Mouse (Mus musculus) layer of hippocampus, adult 9-11 months (tissue): ENCODE measurements around the gene Gm49396.

Experiments
- DNase-seq: peaks from one replicate; pipeline ENCODE4 v3.0.0; 2022

Gene Gm49396

DNA sequence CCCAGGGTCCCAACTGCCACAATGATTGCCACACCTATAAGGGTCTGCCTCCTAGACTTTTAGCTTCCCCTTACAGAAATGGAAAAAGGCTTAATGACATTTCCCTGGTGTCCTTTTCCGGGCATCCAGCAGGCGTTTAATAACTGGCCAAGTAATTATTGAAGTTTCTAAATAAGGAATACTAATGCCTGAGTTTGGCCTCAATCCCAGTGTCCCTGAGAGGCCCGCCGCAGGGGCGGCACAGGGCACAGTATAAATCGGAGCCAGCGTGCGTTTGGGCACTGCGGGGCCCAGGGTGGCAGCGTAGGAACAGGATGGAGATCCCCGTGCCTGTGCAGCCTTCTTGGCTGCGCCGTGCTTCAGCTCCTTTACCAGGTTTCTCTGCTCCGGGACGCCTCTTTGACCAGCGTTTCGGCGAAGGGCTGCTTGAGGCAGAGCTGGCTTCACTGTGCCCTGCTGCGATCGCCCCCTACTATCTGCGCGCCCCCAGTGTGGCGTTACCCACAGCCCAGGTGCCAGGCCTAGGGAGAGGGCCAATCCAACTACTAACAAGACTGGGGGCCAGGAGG, 10.0 kb upstream of the Gm49396 start:
- no peak for DNase-seq

DNA sequence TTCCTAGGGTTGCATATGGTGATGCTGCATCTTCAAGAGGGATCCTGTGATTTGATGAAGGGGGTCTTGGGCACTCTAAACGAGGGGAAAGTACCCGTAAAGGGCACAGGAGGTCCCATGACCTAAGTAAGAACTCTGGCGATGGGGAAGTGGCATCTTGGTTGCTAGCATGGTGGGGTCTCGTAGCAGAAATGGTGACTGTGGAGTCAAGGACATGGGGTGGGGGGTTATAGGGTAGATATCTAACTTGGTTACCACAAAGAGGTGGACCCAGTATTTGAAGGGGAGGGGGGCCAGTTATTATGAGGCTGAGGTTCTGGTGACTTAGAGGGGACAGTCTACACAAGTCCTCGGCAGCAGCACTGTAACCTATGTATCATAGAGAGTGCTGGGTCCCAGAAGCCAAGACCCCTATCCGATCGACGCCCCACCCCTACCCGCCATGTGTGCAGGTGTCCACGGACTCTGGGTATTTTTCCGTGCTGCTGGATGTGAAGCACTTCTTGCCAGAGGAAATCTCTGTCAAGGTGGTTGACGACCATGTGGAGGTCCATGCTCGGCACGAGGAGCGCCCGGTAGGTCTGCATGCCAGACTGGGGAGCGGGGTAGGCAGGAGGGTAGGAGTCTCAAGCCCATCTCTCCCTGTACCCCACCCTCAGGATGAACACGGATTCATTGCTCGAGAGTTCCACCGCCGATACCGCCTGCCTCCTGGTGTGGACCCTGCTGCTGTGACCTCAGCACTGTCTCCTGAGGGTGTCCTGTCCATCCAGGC, 9.1 kb upstream of the Gm49396 start:
- DNase-seq, result no peak

DNA sequence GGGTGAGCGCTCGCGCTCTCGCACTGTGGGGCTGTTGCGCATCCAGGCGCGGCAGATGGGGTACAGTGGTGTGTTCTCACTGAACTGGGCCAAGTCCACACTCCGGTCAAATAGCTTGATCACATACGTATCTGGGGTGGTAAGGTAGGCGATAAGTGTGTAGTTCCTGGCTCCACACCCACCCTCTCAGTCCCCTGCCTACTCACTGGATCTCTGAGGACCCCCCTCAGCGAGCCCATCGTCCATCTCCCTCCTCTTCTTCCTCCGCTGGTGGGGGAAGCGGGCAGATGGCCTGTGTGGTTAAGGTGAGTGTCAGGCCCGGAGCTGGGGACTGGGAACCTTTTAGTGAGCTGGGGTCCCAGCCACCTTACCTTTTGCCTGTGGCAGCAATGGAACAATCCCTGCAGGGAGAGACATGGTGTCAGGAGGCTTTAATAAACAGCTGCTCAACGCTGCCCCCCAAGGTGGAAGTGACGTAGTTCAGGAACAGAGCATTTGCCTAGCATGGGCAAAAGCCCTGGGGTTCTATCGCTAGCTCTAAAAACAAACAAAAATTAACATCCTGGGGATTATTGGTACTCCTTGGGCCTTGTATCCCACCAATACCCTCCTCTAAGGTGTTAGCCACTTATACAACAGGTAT, 6.1 kb upstream of the Gm49396 start:
- DNase-seq, result no peak

DNA sequence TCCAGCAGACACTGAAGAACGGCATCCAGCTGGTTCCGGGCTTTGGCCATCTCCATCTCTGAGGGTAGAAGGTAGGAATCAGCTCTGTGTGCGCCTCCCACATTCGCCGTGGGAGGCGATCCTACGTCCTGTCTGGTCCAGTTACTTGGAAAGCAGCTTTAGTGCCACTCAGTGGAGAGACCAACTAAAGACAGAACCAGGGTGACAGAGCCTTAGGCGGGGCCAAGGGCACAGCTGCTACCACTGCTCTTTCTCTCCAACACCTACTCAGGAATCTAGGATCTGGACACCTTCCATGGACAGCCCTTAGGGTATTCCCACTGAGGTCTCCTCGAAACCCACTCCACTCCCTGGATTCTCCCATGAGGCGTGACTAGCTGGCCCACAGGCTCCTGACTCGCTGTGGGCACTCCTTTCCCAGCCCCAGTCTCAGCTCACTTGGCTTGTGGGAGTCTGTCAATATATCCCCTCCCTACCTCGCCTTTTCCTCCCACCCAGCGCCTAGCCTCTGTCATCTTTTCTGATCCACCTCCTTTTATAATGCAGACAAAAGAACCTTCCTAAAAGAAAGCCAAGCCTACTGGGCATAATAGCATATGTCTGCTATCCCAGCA, 5.1 kb upstream of the Gm49396 start:
- no peak for DNase-seq

DNA sequence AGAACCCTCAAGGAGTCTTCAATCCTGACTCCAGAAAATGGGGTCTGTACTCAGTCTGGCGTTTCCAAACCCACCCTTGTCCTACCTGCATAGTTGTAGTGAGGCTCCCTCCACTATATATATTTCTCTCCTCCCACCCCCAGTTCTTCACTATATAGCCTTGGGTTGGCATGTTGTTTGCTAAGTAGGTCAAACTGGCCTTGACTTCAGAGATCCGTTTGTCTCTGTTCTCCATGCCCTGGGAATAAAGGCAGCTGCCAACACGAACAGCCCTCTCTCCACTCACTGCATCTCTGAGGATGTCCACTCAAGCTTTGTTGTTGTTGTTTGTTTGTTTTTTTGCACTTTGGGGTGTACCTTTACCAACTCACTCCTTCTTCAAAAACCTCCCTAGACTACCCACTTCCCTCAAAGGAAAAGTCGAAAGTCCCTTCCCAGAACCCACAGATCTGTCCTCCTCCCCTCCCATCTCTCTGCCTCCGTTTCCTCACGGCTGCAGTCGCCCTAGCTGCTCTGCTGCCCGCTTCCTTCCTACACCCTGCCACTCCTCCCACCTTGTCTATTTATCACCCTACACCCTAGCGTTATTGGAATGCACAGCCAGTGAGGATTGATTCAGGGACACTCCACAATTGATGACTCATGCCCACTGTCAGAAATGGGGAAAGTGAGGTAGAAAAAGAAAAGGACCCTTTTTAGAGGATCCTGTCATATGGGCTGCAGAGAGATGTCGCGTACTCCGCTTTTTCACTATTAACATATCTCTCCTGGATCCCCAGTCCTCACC, 4.3 kb upstream of the Gm49396 start:
- DNase-seq, result no peak

DNA sequence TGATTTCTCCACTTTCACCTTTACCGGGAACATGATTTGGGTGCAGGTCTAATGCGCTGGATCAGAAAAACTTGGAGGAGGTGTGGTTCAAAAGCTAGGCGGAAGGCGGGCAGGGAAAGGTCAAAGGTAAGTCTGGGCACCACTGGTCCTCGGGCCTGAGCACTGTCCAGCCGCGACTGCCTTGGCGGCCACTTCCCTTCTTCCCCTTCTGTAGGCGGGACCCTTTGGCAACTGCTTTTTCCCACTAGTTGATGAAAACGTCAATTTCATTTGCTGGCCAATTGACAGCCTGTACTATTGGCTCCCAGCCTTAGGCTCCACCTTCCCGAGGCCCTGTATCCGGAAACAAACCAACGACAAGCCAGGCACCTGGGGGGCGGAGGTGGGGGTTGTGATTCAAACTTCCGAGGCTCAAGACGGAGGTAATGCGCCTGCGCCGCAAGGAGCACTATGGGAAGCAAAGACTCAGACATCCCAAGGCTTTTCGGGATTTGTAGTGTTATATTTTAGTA, 3.6 kb upstream of the Gm49396 start, which contains the start of gene Lin37:
Lin37 (minus strand) TSS at position 396 of the 512 bp plus-strand sequence.
- peak; percentile 99 for DNase-seq

DNA sequence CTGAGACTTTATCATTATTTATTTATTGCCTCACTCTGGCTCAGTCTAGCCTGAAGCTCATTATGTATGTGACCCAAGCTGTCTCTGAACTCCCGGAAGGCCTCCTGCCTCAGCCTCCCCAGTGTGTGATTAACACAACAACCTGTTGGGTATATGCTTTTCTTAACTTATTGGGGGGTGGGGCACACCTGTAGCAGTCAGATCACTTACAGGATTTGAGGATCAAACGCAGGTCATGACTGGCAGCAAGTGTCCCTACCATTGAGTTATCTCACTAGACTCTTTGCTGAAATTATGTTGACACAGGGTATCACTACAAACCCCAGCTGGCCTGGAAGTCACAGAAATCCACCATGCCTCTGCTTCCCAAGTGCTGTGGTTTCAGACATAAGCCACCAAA, 2.8 kb upstream of the Gm49396 start:
- no peak for DNase-seq

DNA sequence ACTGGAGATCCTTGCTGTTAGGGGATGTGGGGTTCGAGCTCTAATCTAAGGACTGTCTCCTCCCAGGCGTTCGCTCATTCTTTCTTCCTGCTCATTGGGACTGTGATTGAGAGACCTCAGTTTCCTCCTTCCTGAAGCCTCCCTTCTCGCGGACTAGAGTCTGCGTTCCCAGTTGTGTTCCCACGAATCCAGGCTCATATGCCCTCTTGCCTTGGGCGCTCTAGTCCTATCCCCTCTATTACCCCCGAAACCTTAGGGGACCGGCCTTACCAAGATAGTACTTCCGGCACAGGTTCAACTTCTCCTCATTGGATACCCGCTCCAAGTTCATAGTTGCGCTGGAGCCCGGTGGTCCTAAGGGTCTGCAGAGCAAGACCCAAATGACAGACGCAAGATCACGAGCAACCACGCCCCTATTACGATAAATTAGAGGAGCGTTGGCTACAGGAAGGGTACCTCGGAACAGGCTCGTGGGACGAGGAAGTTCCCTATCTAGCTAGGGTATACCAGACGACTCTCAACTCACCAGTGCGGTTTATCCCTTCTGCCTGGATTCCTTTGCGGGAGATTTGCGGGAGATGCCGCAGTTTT, 523 bp upstream of the Gm49396 start:
- DNase-seq, result no peak

DNA sequence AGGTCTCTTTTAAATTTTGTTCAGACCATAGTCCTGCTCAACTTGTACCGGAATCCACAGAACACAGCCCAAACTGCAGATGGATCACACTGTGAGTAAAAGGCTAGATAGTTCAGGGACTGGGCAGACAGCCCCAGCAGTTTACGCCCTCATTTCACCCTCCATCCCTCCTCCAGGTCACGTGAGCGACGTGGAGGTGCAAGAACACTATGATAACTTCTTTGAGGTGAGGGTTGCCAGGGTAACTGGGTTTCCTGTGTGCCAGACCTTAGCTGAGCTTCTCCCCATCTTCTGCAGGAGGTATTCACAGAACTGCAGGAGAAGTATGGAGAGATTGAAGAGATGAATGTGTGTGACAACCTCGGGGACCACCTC, 749 bp downstream of the Gm49396 start:
- DNase-seq, result no peak

DNA sequence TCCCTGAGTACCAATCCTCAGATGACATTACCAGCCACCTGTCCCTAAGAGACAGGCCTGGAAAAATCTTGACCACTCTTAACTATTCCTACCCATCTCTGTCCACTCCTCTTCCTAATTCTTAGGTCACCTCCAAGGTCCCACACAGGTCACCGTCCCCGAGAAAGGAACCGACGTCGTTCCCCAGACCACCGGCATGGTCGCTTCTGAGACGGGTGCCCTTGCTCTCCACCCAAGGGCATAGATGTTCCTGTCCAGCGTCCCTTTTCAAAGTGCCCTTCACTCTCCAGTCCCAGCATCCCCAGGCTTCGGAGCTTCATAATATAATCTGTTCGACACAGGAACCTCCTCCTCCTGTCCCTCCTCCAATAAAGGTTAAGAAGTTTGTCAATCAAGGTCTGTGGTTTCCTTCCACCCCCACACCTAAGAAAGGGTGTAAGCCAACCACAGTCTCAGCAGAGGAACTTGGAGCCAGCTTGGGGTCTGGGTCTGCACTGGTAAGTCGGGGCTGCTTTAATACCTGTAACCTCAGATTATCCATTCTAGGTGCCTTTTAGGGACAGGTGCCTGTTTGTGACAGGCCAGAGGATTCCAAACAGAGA, 1.9 kb downstream of the Gm49396 start, which contains the start of gene Igflr1:
Igflr1 (plus strand) TSS at position 458 of the 602 bp plus-strand sequence.
- no peak for DNase-seq

DNA sequence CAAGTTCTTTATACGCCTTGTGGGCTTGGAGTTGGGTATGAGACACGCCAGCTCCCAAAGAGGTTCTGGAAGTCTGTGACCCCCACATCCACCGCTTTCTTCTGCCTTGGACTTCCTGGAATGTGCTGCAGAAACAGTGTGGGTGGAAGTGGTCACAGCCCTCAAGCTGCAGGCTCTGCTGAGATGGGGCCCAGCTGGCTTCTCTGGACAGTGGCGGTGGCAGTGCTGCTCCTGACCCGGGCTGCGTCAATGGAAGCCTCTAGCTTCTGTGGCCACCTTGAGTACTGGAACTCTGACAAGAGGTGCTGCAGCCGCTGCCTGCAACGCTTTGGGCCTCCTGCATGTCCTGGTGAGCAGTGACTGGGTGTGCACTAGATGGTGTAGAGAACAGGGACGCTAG, 2.9 kb downstream of the Gm49396 start:
- DNase-seq, result no peak

DNA sequence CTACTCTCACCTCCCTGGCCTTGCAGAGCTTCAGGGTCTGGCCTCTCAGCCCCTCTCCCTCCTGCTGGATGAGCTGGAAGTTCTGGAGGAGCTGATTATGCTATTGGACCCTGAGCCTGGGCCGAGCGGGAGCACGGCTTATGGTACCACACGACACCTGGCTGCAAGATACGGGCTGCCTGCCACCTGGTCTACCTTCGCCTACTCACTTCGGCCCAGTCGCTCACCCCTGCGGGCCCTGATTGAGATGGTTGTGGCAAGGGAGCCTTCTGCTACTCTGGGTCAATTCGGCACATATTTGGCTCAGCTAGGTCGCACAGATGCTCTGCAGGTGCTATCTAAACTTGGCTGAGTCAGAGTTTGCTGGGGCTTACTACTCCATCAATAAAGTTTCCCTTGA, 4.4 kb downstream of the Gm49396 start:
- DNase-seq, result no peak

DNA sequence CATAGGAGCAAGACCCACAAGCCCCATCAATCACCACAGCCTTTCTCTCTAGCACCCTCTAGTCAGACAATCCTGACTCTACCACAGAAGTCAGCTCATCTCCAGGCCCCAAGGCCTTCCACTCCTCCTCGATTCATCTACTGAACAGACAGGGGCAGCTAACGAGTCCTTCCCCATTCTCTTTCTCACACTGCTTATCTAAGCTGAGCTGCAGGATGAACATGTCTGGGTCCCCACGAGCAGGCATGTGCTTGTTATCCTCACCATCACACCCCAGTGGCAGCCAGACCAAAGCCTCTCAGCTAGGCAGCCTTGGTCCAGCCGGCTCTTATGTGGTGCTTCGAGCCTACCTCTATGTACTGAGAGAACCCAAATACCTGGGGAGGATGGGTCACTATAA, 9.2 kb downstream of the Gm49396 start:
- DNase-seq, result no peak

DNA sequence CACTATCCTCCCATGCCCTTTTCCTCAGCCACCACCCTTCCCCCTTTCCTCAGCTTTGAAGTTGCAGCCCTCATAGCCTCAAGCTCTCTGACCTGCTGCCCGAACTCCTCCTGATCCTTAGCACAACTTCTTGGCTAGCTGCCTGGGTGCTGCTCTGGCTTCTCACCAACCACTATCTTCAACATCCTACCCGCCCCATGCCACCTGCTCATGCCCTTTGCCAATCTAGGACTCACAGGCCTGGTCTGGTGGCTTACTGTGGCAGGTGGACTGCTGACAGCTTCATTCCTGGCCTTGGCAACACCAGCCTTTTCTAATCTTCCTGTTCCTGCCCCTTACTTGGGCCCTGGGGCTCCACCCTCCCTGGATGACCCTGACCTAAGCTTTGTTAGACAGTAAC, 9.8 kb downstream of the Gm49396 start:
- no peak for DNase-seq

DNA sequence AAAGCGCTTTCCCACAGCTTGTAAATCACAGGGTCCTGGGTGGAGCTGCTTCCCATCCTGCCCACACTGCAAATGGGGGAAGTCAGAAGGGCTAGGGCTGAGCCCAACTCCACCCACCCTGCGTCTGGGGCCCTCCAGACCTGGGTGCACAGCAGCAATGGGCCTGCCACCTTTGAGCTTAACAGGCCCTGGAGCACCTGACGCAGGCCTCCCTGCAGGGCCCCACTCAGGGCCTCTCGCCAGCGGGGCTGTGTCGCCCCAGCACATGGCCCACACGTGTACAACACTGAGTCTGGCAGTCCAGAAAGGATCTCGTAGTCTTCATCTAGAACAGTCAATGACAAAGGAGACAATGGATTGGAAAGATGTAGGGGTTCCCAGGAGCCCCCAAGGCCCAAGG, 16.8 kb downstream of the Gm49396 start:
- DNase-seq, result no peak

DNA sequence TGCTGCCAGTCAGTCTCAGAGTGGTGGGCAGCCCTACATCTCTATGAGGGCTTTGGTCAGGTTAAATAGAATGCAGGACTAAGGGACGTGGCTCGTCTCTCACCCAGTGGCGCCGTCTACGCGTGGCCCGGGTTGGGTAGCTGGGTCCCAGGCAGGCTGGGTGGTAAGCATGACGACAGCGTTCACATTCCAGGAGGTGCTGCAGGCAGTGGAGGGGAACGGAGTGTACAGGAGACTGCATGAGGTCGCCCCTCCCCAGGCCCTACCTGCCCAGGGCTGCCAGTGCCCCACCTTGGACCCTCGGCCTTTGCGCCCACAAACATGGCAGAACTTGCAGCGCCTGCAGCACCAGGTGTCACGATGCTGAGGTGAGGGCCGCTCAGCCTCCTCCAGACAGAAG, 18.4 kb downstream of the Gm49396 start:
- DNase-seq, result no peak

DNA sequence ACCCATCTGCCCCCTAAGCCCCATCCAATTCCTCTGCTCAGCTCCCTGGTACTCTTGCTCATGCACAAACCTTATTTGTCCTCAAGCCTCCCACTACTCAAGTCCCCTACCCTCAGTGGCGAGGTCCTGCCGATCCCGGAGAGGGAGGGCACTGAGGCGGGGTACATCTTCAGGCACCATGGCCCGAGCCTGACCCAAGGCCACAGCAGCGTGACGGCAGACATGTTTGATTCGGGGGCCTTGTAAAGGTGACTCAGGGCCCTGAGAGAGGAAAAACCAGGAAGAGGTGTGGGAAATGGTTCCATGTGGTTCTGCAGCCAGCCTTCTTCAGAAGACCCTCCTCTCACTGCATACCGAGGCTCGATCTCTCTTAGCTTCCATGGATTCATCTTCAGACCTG, 21.2 kb downstream of the Gm49396 start:
- DNase-seq, result no peak

DNA sequence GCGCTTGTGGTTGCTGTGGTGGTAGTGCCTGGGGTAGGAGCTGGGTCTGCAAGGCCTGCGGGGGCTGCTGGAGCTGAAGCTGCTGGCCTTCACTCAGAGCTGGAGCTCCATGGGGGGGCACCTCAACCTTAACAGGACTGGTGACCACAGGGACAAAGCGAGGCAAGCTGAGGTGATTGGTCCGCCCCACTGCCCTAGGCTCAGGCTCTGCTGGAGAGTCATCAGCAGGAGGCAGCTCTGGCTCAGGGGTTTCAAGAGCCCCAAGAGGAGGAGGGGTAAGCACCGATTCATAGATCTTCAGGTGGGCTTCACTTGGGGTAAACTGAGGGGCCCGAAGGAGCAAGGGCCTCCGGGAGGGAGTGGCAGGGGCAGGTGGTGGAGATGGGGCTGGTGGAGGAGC, 22.0 kb downstream of the Gm49396 start:
- no peak for DNase-seq

DNA sequence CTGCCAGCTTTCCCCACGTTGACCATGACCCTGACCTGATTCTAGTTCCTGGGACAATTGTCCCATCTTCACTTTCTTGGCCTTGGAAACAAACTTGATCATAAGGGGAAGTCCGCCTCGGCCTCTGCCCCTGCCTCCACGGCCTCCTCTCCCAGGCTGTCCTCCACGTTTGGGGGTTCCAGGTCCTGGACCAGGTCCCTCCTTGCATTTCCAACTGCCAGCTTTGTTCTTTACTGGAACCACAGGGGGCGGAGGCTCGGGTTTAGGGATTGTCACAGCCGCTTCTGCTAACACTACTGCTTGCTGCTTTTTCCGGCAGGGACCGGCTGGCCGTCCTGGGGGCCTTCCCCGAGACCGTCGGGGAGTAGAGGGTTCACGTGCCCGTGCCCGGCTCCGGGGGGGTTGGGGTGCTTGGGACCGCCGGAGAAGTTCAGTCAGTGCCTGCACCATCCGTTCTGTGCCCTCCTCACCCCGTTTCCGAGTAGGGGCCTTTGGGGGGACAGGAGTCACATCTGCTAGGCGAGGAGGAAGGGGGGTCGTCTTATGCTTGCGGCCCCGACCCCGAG, 23.4 kb downstream of the Gm49396 start:
- DNase-seq, result no peak

DNA sequence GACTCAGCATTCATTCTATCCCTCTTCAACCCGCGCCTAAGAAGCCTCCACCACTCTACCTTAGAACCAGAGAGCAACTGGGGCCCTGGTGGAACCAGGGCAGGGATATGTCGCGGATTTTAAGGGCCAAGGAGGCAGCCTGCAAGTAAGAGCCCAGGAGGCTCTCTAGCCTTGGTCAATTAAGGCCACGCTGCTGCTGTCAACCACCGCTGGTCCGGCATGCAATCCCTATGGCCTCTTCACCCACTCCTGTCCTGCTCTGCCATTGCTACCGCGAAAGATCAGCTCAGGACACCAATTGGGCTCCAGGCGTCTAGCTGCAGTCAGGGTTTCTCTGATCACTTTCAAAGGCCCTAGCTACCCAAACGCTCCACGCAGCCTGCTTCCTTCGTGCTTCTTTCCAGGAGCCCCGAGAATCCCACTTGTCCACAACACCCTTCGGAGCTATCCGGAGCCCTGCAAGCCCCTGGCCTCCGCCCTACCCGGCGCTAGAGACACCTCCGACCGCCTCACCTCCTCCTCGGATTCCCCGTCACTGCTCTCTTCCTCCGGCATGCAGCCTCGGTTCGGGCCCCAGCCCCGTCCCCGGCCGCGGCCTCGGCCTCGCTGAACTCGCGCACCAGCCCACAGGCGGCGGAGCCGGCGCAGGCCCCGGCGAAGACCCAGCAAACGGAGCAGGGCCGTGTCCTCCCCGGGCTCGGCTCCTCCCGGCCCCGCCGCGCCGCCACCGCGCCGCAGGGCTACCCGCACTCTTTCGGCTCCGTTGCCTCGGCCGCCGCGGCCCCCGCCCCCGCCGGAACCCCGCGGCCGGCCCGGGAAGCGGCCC, 24.9 kb downstream of the Gm49396 start:
- DNase-seq, result no peak
